Mouse (Mus musculus) kidney, adult 2 months (tissue): Measurements from ENCODE around the gene Smdt1.

Source experiments
- CTCF ChIP-seq: fragments of 200-500 bp; conservative IDR thresholded peaks from 2 replicates; pipeline ENCODE4 v1.5.1; 2011; ENCODE audit warnings: low read depth, mild to moderate bottlenecking, control low read depth, low read length, moderate library complexity, mixed read lengths; ENCODE audit not compliant: insufficient read depth, insufficient read length
- POLR2A ChIP-seq: fragments of 200-500 bp; IDR thresholded peaks from one replicate; pipeline ENCODE4 v1.6.1; 2011; ENCODE audit warnings: low read depth, low read length, control low read depth

DNA sequence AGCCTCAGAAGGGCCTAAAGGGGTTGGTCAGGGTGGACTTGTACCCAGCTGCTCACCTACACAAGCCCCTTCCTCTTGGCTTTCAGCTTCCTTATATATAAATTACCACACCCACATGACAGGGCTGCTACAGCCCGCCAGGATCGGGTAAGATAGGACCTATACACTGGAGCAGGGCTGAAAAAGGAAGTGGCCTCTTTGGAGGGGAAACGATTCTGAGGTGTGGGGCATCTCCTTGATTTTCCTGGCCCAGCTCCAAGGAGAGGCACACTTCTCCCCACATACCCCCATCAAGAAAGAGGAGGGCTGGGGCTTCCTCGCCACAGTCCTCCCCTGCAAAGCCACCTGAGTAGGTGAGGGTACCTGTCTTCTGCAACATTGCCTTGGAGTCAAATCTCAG, 884 bp upstream of the Smdt1 start:
- no peak for TF ChIP-seq CTCF
- no peak for TF ChIP-seq POLR2A
